Mouse (Mus musculus): ENCODE results near the gene 2310079G19Rik. TPM values are rescaled to one million over a fixed set of nuclear protein-coding genes. Genes with fewer than 3 reads are reported as not detected.

The 2310079G19Rik gene
- polyA plus RNA-seq, 2 experiments = not detected

- no peak overlapping the region for H3K27ac ChIP-seq
- no peak for ATAC-seq (ENCODE audit: insufficient read depth)
- WGBS (ENCODE audit: insufficient replicate concordance) = 27% methylated on average over 16 of the region's 16 CpGs
- no peak overlapping the region for H3K4me2 ChIP-seq (ENCODE audit: low read depth)
- DNase-seq (ENCODE audit: low read depth in 3 of 3, low spot score in 3 of 3) = no peak
- H3K36me3 ChIP-seq (replicated peaks; ENCODE audit: control insufficient read depth, insufficient read depth, low read depth) = no peaks in the 10 kb centered on the region
- H3K9me3 ChIP-seq (ENCODE audit: control insufficient read depth, low read length) = no peaks in the 10 kb centered on the region
- H3K27me3 ChIP-seq (ENCODE audit: control insufficient read depth, insufficient read depth, low read length) = no peaks in the 10 kb centered on the region
- no peaks in the 10 kb centered on the region for H3K4me1 ChIP-seq (replicated peaks; ENCODE audit: control insufficient read depth in 2 of 2, insufficient read depth in 2 of 2, low read length in 1 of 2)
- TF ChIP-seq EP300 (IDR thresholded peaks at IDR 0.05; ENCODE audit: low read depth) = no peak
- no peak overlapping the region for H3K4me3 ChIP-seq (ENCODE audit: insufficient read depth in 1 of 2, low read depth in 2 of 2, low read length in 2 of 2)
- H3K9ac ChIP-seq (replicated peaks) = no peak overlapping the region
Measured at GRCm38 (mm10) chr16:88599504-88600237, 27.8 kb downstream of the 2310079G19Rik start.

GRCm38 (mm10) chr16:88592758-88593157 is 34.7 kb downstream of the 2310079G19Rik start:
- ATAC-seq (ENCODE audit: insufficient read depth) (no peak), DNase-seq (ENCODE audit: low read depth in 3 of 3, low spot score in 3 of 3) (no peak)
- Histone ChIP-seq H3K27ac (no peak overlapping the region), H3K9ac (replicated peaks) (no peak overlapping the region), H3K36me3 (replicated peaks; ENCODE audit: control insufficient read depth, insufficient read depth, low read depth) (no peaks in the 10 kb centered on the region), H3K4me3 (ENCODE audit: insufficient read depth in 1 of 2, low read depth in 2 of 2, low read length in 2 of 2) (no peak overlapping the region), H3K27me3 (ENCODE audit: control insufficient read depth, insufficient read depth, low read length) (no peaks in the 10 kb centered on the region), H3K9me3 (ENCODE audit: control insufficient read depth, low read length) (no peaks in the 10 kb centered on the region), H3K4me1 (replicated peaks; ENCODE audit: control insufficient read depth in 2 of 2, insufficient read depth in 2 of 2, low read length in 1 of 2) (no peaks in the 10 kb centered on the region), H3K4me2 (ENCODE audit: low read depth) (no peak overlapping the region)
- TF ChIP-seq CTCF (IDR thresholded peaks at IDR 0.05; ENCODE audit: low read depth) = peak; percentile 25; the same call in 1 of the 2 replicates
- TF ChIP-seq EP300 (IDR thresholded peaks at IDR 0.05; ENCODE audit: low read depth) = no peak

- Histone ChIP-seq H3K4me2 (ENCODE audit: low read depth) (no peak overlapping the region), H3K9ac (replicated peaks) (no peak overlapping the region), H3K4me3 (ENCODE audit: insufficient read depth in 1 of 2, low read depth in 2 of 2, low read length in 2 of 2) (no peak overlapping the region), H3K27me3 (ENCODE audit: control insufficient read depth, insufficient read depth, low read length) (no peaks in the 10 kb centered on the region), H3K9me3 (ENCODE audit: control insufficient read depth, low read length) (no peaks in the 10 kb centered on the region), H3K36me3 (replicated peaks; ENCODE audit: control insufficient read depth, insufficient read depth, low read depth) (no peaks in the 10 kb centered on the region), H3K4me1 (replicated peaks; ENCODE audit: control insufficient read depth in 2 of 2, insufficient read depth in 2 of 2, low read length in 1 of 2) (no peaks in the 10 kb centered on the region), H3K27ac (no peak overlapping the region)
- TF ChIP-seq EP300 (IDR thresholded peaks at IDR 0.05; ENCODE audit: low read depth) (no peak), CTCF (IDR thresholded peaks at IDR 0.05; ENCODE audit: low read depth) (no peak)
- DNase-seq (ENCODE audit: low read depth in 3 of 3, low spot score in 3 of 3) = no peak
- 68% methylated on average over 9 of the region's 9 CpGs for WGBS (ENCODE audit: insufficient replicate concordance)
- no peak for ATAC-seq (ENCODE audit: insufficient read depth)
Measured at GRCm38 (mm10) chr16:88583338-88583737, 44.1 kb downstream of the 2310079G19Rik start.

Other genes starting within 250 kb of the 2310079G19Rik start
- not detected in 2 replicates for gene Cldn17, start 120.7 kb downstream of the 2310079G19Rik start, polyA plus RNA-seq (2012; rRNA removed)
- not detected in 2 replicates for gene Cldn17, start 120.7 kb downstream of the 2310079G19Rik start, polyA plus RNA-seq (2014; fragmentation: Nextera tagmentation; extraction: Ambion mirVana)
- 0.02 and 0.15 TPM in 2 replicates for gene Cldn8, start 64.5 kb downstream of the 2310079G19Rik start, polyA plus RNA-seq (2012; rRNA removed)
- 0.05 and 0.06 TPM in 2 replicates for gene Cldn8, start 64.5 kb downstream of the 2310079G19Rik start, polyA plus RNA-seq (2014; fragmentation: Nextera tagmentation; extraction: Ambion mirVana)
- not detected in 2 replicates for gene Krtap24-1, start 15.4 kb downstream of the 2310079G19Rik start, polyA plus RNA-seq (2012; rRNA removed)
- not detected in 2 replicates for gene Krtap24-1, start 15.4 kb downstream of the 2310079G19Rik start, polyA plus RNA-seq (2014; fragmentation: Nextera tagmentation; extraction: Ambion mirVana)
- gene Krtap26-1, start 20.1 kb upstream of the 2310079G19Rik start, polyA plus RNA-seq (2012; rRNA removed) = not detected in 2 replicates
- gene Krtap26-1, start 20.1 kb upstream of the 2310079G19Rik start, polyA plus RNA-seq (2014; fragmentation: Nextera tagmentation; extraction: Ambion mirVana) = not detected in 2 replicates
- not detected in 2 replicates for gene Krtap27-1, start 44.0 kb upstream of the 2310079G19Rik start, polyA plus RNA-seq (2012; rRNA removed)
- not detected in 2 replicates for gene Krtap27-1, start 44.0 kb upstream of the 2310079G19Rik start, polyA plus RNA-seq (2014; fragmentation: Nextera tagmentation; extraction: Ambion mirVana)
- gene 2310061N02Rik, start 80.3 kb upstream of the 2310079G19Rik start, polyA plus RNA-seq (2012; rRNA removed) = not detected in 2 replicates
- gene 2310061N02Rik, start 80.3 kb upstream of the 2310079G19Rik start, polyA plus RNA-seq (2014; fragmentation: Nextera tagmentation; extraction: Ambion mirVana) = not detected in 2 replicates
- gene Krtap13-1, start 101.2 kb upstream of the 2310079G19Rik start, polyA plus RNA-seq (2012; rRNA removed) = not detected in 2 replicates
- not detected in 2 replicates for gene Krtap13-1, start 101.2 kb upstream of the 2310079G19Rik start, polyA plus RNA-seq (2014; fragmentation: Nextera tagmentation; extraction: Ambion mirVana)
- not detected in 2 replicates for gene Krtap13, start 124.0 kb upstream of the 2310079G19Rik start, polyA plus RNA-seq (2012; rRNA removed)
- not detected in 2 replicates for gene Krtap13, start 124.0 kb upstream of the 2310079G19Rik start, polyA plus RNA-seq (2014; fragmentation: Nextera tagmentation; extraction: Ambion mirVana)
- gene 2310034C09Rik, start 131.2 kb upstream of the 2310079G19Rik start, polyA plus RNA-seq (2012; rRNA removed) = not detected in 2 replicates
- gene 2310034C09Rik, start 131.2 kb upstream of the 2310079G19Rik start, polyA plus RNA-seq (2014; fragmentation: Nextera tagmentation; extraction: Ambion mirVana) = not detected in 2 replicates
- gene 2310057N15Rik, start 146.5 kb upstream of the 2310079G19Rik start, polyA plus RNA-seq (2012; rRNA removed) = not detected in 2 replicates
- gene 2310057N15Rik, start 146.5 kb upstream of the 2310079G19Rik start, polyA plus RNA-seq (2014; fragmentation: Nextera tagmentation; extraction: Ambion mirVana) = not detected in 2 replicates
- not detected in 2 replicates for gene Gm5965, start 150.2 kb upstream of the 2310079G19Rik start, polyA plus RNA-seq (2012; rRNA removed)
- gene Gm5965, start 150.2 kb upstream of the 2310079G19Rik start, polyA plus RNA-seq (2014; fragmentation: Nextera tagmentation; extraction: Ambion mirVana) = not detected in 2 replicates
- not detected in 2 replicates for gene Gm20741, start 184.6 kb upstream of the 2310079G19Rik start, polyA plus RNA-seq (2012; rRNA removed)
- not detected in 2 replicates for gene Gm20741, start 184.6 kb upstream of the 2310079G19Rik start, polyA plus RNA-seq (2014; fragmentation: Nextera tagmentation; extraction: Ambion mirVana)
- not detected in 2 replicates for gene Krtap15, start 192.5 kb upstream of the 2310079G19Rik start, polyA plus RNA-seq (2012; rRNA removed)
- not detected in 2 replicates for gene Krtap15, start 192.5 kb upstream of the 2310079G19Rik start, polyA plus RNA-seq (2014; fragmentation: Nextera tagmentation; extraction: Ambion mirVana)
- not detected in 2 replicates for gene Krtap14, start 198.5 kb upstream of the 2310079G19Rik start, polyA plus RNA-seq (2012; rRNA removed)
- gene Krtap14, start 198.5 kb upstream of the 2310079G19Rik start, polyA plus RNA-seq (2014; fragmentation: Nextera tagmentation; extraction: Ambion mirVana) = not detected in 2 replicates
- gene Krtap19-1, start 241.7 kb upstream of the 2310079G19Rik start, polyA plus RNA-seq (2012; rRNA removed) = not detected in 2 replicates
- not detected in 2 replicates for gene Krtap19-1, start 241.7 kb upstream of the 2310079G19Rik start, polyA plus RNA-seq (2014; fragmentation: Nextera tagmentation; extraction: Ambion mirVana)
- gene Krtap19-2, start 246.6 kb upstream of the 2310079G19Rik start, polyA plus RNA-seq (2012; rRNA removed) = not detected in 2 replicates
- gene Krtap19-2, start 246.6 kb upstream of the 2310079G19Rik start, polyA plus RNA-seq (2014; fragmentation: Nextera tagmentation; extraction: Ambion mirVana) = not detected in 2 replicates